Mouse (Mus musculus) T-helper 17 cell (primary cell): Measurements from ENCODE around the gene Rps6kc1.

Source experiments
- in situ Hi-C, 2 experiments: fragments of 300-600 bp; cut with MboI, MseI; formaldehyde crosslinking; loops; 1 replicate in 1 of 2; 2 replicates in 1 of 2; pipeline ENCODE4 v1.15.1; 2025; ENCODE audit warnings: high pct_unique_total_duplicates in 2 of 2

Gene Rps6kc1

GRCm38 (mm10) chr1:190911415-190912123, at the start of gene Rps6kc1:
TSS of gene Rps6kc1 (minus strand) at chr1:190911770.
- in situ Hi-C loops: no loop called here

DNA sequence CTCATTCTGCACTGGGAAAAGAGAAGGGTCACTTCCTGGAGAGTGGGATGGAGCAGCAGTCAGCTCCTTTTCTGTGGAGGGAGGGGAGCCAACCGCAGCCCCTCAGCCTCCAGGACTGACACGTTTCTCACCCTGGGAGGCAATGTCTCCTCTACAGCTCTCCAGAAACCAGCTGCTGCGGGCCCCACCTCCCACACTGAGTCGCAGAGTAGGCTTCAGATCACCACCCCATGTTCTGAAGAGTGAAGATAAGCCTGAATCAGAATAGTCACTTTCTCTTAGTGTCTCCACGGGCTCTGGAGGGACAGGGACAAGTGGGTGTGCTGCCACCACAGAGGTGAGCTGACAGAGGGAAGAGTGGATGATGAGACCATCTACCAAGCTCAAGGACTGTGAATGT, 47.3 kb upstream of the Rps6kc1 start:
- in situ Hi-C loops: no loop called here

- in situ Hi-C loops: no loop called here
These were observed 41.4 kb upstream of the Rps6kc1 start for GRCm38 (mm10) chr1:190953009-190953408.

GRCm38 (mm10) chr1:190951014-190951413, 39.4 kb upstream of the Rps6kc1 start:
- in situ Hi-C loops: no loop called here

DNA sequence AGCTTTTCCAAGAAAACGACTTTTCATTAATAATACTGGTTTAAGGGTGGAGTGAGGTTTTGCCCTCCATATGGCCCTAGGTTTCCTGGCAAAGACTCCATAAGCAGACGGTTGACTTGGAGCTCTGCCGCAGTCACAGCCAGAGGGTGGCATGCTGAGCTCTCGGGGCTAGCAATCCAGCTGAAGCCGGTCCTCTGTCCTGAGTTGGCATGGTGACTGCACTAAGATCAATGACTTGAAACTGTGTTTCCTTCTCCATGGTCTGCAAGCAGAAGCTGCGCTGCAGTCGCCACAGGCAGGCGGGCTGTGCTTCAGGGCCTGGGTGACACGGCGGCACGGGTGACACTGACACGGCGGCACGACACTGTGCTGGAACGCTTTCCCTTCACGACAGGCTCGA, 37.3 kb upstream of the Rps6kc1 start:
- in situ Hi-C loops: loop anchor here (10.0 kb wide), 2 partner anchors 106 to 116 kb away; partner anchors contain the start of genes Nsl1 (in 1 of the 2) and Tatdn3 (in 1 of the 2)

GRCm38 (mm10) chr1:190948439-190948838, 36.9 kb upstream of the Rps6kc1 start:
- in situ Hi-C loops: loop anchor here (10.0 kb wide), 2 partner anchors 106 to 116 kb away; partner anchors contain the start of genes Nsl1 (in 1 of the 2) and Tatdn3 (in 1 of the 2)

GRCm38 (mm10) chr1:190947986-190948385, 36.4 kb upstream of the Rps6kc1 start:
- in situ Hi-C loops: loop anchor here (10.0 kb wide), 2 partner anchors 107 to 117 kb away; partner anchors contain the start of genes Nsl1 (in 1 of the 2) and Tatdn3 (in 1 of the 2)

- in situ Hi-C loops: loop anchor here (5.0 to 10.0 kb wide), 3 partner anchors 48 to 121 kb away; partner anchors contain the start of genes Nsl1 (in 1 of the 2) and Tatdn3 (in 1 of the 2)
These were observed 32.7 kb upstream of the Rps6kc1 start for GRCm38 (mm10) chr1:190944109-190944760.

DNA sequence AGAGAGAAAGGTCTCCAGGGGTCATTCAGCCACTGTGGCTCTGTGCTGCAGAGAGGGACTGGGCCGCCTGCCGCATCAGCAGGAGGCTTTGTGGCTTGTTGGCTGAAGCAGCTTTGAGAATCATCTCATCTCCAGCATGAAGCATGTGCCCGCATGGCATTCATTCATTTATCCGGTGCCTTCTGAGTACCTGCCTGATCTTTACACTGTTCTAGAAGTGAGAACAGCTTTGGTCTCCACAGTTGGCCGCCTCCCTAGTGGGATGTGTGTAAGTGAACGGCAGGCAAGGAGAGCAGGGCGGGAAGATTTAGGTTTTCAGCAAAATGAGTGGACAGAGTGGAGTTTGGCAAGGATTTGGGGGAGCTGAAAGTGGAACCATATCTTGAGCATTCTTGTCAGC, 28.2 kb upstream of the Rps6kc1 start:
- in situ Hi-C loops: loop anchor here (5.0 to 10.0 kb wide), 4 partner anchors 52 to 635 kb away; partner anchors contain the start of genes Dtl (in 1 of the 2), Ints7 (in 1 of the 2), Nsl1 (in 1 of the 2) and Tatdn3 (in 1 of the 2)

GRCm38 (mm10) chr1:190930181-190930580, 18.6 kb upstream of the Rps6kc1 start:
- in situ Hi-C loops: loop anchor here in 1 of 2 experiments (10.0 kb wide), 1 partner anchor 645 kb away; the partner anchor contains the start of genes Dtl and Ints7

GRCm38 (mm10) chr1:190929010-190929695, 17.6 kb upstream of the Rps6kc1 start:
- in situ Hi-C loops: loop anchor here in 1 of 2 experiments (10.0 kb wide), 1 partner anchor 1206 kb away; the partner anchor contains the start of gene Rcor3

- in situ Hi-C loops: loop anchor here in 1 of 2 experiments (10.0 kb wide), 1 partner anchor 1206 kb away; the partner anchor contains the start of gene Rcor3
These were observed 16.9 kb upstream of the Rps6kc1 start for GRCm38 (mm10) chr1:190928370-190929009.

DNA sequence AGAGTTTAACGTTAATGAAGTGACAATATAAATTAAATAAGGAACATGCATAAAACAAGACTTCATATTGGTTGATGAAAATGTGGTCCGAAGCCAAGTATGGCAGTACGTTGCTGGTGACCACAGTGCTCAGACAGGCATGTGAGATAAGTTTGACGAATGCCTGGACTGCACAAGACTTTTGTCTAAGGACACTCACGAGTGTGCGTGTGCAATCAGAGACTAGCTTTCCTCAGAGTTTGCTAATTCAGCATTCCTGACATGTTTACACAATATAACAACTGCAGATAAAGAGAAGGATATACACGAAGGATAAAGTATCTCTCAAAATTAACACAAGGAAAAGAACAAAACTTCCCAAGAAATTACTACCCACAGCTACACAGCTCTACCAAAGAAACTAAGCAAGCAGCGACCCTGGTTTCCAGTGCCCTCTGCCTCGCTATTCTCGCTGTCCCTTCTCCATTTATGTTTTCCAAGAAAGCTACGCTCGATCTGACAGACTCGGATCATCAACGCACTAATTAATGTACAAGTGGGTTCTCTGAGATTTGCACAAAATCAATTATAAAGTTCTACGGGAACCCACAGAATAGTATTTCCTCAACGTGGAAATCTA, 16.3 kb upstream of the Rps6kc1 start:
- in situ Hi-C loops: loop anchor here in 1 of 2 experiments (10.0 kb wide), 1 partner anchor 1207 kb away; the partner anchor contains the start of gene Rcor3

GRCm38 (mm10) chr1:190927311-190927710, 15.7 kb upstream of the Rps6kc1 start:
- in situ Hi-C loops: loop anchor here in 1 of 2 experiments (10.0 kb wide), 1 partner anchor 1207 kb away; the partner anchor contains the start of gene Rcor3

DNA sequence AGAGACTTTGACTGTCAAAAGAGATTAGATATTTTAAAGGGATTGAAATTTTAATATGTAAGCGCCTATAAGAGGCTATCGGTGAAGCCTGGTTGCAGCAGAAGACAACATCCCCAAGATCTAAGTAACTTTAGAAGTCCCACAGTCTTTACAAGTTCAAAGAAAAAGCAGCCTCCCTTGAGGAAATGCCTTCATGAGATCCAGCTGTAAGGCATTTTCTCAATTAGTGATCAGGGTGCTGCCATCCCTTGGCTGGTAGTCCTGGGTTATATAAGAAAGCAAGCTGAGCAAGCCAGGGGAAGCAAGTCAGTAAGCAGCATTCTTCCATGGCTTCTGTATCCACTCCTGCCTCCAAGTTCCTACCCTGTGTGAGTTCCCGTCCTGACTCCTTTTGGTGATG, 13.2 kb upstream of the Rps6kc1 start, which contains the start of gene Angel2:
Angel2 (plus strand) TSS at position 301 of the 400 bp plus-strand sequence.
- in situ Hi-C loops: loop anchor here in 1 of 2 experiments (10.0 kb wide), 1 partner anchor 1210 kb away; the partner anchor contains the start of gene Rcor3

- in situ Hi-C loops: loop anchor here in 1 of 2 experiments (10.0 kb wide), 1 partner anchor 1215 kb away; the partner anchor contains the start of gene Rcor3
These were observed 8.3 kb upstream of the Rps6kc1 start for GRCm38 (mm10) chr1:190919725-190920469.

- in situ Hi-C loops: no loop called here
These were observed 7.4 kb upstream of the Rps6kc1 start for GRCm38 (mm10) chr1:190918938-190919337.

GRCm38 (mm10) chr1:190912623-190913022, 1.1 kb upstream of the Rps6kc1 start:
- in situ Hi-C loops: no loop called here

- in situ Hi-C loops: no loop called here
These were observed 734 bp downstream of the Rps6kc1 start for GRCm38 (mm10) chr1:190910836-190911235.
